ENCODE assay signal across 15 mouse cellular contexts in the genomic region with DNA sequence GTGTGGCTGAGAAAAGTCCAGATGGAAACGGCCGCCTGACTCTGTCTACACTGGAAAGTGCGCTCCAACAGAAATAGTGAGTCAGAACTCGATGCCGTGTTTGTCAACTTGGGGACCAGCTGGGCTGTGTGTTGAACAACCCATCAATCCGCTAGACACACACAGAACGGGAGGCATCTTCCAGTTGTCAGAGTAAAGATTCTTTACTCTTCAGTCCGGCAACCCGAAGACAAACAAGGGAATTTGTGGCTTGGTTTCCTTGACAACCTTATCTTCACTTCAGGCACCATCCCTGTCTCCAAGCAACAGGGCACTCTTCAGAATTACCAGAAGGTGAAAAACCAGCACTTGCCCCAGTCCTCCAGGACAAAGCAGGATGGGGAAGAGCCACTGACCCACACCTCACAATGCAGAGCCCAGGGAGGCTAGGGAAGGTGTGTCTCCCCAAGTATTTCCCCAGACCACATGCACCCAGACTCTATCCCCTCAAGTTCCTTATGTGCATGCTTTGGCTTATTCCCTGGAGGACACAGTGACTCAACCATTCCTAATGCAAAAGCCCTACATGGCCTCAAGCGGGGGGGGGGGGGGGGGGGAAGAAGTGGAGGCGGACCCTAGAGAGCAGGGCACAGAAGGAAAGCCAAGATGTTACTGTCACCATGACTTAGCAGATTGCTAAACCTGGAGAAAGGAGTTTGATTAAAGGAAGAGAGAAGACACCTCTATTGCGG.
A peak's percentile ranks its signal among the peaks of the same experiment; 100 is the strongest.
DNase-seq lines count a peak whose midpoint lies in the region; ATAC-seq and TF ChIP-seq lines count a peak whose summit lies in the region.
"Had no signal": no experiment of that assay in that cellular context is flagged by ENCODE, and none has a peak within 500 bp of the region (broad histone marks: within the 10 kb centered on the region; RNA-seq: fewer than 3 reads in every experiment).

No protein-coding gene starts in this region.

- no peak for TF ChIP-seq RAD21 in CH12.LX (IDR thresholded peaks at IDR 0.05; ENCODE audit: low read depth, low read length)

- dilution Hi-C loops in CH12.LX (cut with MboI; ENCODE audit: extremely low pct_ligation_motif_present, extremely low pct_unique_long_range_greater_than_20kb, low sequenced_read_pairs), result no loop called here

- ATAC-seq in hindbrain, embryonic 14.5 days (ENCODE audit: low FRiP score), result no peak
- ATAC-seq in midbrain, embryonic 13.5 days, result peak; percentile 27; the same call in 1 of the 2 replicates

- TF ChIP-seq POLR2A in CH12.LX (IDR thresholded peaks at IDR 0.05; ENCODE audit: low read depth, low read length), result no peak

- no peaks in the 10 kb centered on the region for H3K27me3 ChIP-seq in hindbrain, embryonic 10.5 days (ENCODE audit: insufficient read depth, poor library complexity, severe bottlenecking)
- H3K27me3 ChIP-seq in hindbrain, embryonic 14.5 days (ENCODE audit: control insufficient read depth, insufficient read depth, low read length), result no peaks in the 10 kb centered on the region
- H3K27me3 ChIP-seq in CH12.LX (replicated peaks), result no peaks in the 10 kb centered on the region
- H3K27me3 ChIP-seq in midbrain, embryonic 13.5 days, result no peaks in the 10 kb centered on the region; the same call in 1 of the 2 replicates
- H3K27me3 ChIP-seq: embryonic facial prominence, embryonic 12.5 days; limb, embryonic 15.5 days; neural tube, embryonic 12.5 days had no signal

- peaks cover 10% of the 10 kb centered on the region for H3K36me3 ChIP-seq in hindbrain, embryonic 10.5 days
- H3K36me3 ChIP-seq in hindbrain, embryonic 14.5 days (replicated peaks; ENCODE audit: control insufficient read depth, insufficient read depth), result no peaks in the 10 kb centered on the region
- peaks cover 0 to 64% of the 10 kb centered on the region in 2 experiments for H3K36me3 ChIP-seq in CH12.LX (replicated peaks in 1 of 2; ENCODE audit: control insufficient read depth in 1 of 2, insufficient read depth in 1 of 2, low read length in 1 of 2)
- H3K36me3 ChIP-seq in midbrain, embryonic 13.5 days, result peaks cover 9% of the 10 kb centered on the region; the same call in 1 of the 2 replicates
- H3K36me3 ChIP-seq: embryonic facial prominence, embryonic 12.5 days; neural tube, embryonic 12.5 days had no signal

- H3K4me3 ChIP-seq in hindbrain, embryonic 10.5 days, result no peak overlapping the region
- no peak overlapping the region for H3K4me3 ChIP-seq in hindbrain, embryonic 14.5 days (replicated peaks; ENCODE audit: low read length)
- H3K4me3 ChIP-seq in CH12.LX (replicated peaks in 1 of 3; ENCODE audit: low read depth in 2 of 3, low read length in 2 of 3, poor library complexity in 1 of 3), result no peak overlapping the region
- no peak overlapping the region for H3K4me3 ChIP-seq in midbrain, embryonic 13.5 days (replicated peaks)
- no peak overlapping the region for H3K4me3 ChIP-seq in left cerebral cortex, adult 2 months
- H3K4me3 ChIP-seq: embryonic facial prominence, embryonic 12.5 days; limb, embryonic 15.5 days; neural tube, embryonic 12.5 days had no signal

- no peak overlapping the region for H3K9ac ChIP-seq in hindbrain, embryonic 14.5 days
- H3K9ac ChIP-seq in CH12.LX (ENCODE audit: insufficient read depth, low read depth), result no peak overlapping the region
- no peak overlapping the region; the same call in 1 of the 2 replicates for H3K9ac ChIP-seq in midbrain, embryonic 13.5 days (replicated peaks)
- H3K9ac ChIP-seq: embryonic facial prominence, embryonic 12.5 days; limb, embryonic 15.5 days; neural tube, embryonic 12.5 days had no signal

- TF ChIP-seq EP300 in CH12.LX (IDR thresholded peaks at IDR 0.05; ENCODE audit: low read length), result no peak

- in situ Hi-C loops in CH12.LX (cut with MboI; ENCODE audit: low pct_ligation_motif_present, low pct_unique_long_range_greater_than_20kb, low sequenced_read_pairs), result no loop called here

- WGBS in hindbrain, embryonic 10.5 days, result 46% methylated on average over 12 of the region's 12 CpGs
- 37% methylated on average over 12 of the region's 12 CpGs for WGBS in hindbrain, embryonic 14.5 days
- 45% methylated on average over 12 of the region's 12 CpGs for WGBS in midbrain, embryonic 13.5 days

- no peaks in the 10 kb centered on the region for H3K79me2 ChIP-seq in CH12.LX (replicated peaks; ENCODE audit: control insufficient read depth, extremely low read depth, insufficient read depth, poor library complexity, severe bottlenecking)

- TF ChIP-seq CTCF in CH12.LX (conservative IDR thresholded peaks at IDR 0.05 in 1 of 2, IDR thresholded peaks at IDR 0.05 in 1 of 2; ENCODE audit: low read depth in 2 of 2, low read length in 2 of 2), result no peak
- no peak for TF ChIP-seq CTCF in left cerebral cortex, adult 2 months (IDR thresholded peaks at IDR 0.05)

- H3K4me1 ChIP-seq in hindbrain, embryonic 10.5 days (replicated peaks), result peaks cover 39% of the 10 kb centered on the region
- peaks cover 7% of the 10 kb centered on the region; the same call in 1 of the 2 replicates for H3K4me1 ChIP-seq in hindbrain, embryonic 14.5 days (replicated peaks; ENCODE audit: control insufficient read depth, insufficient read depth, low read length)
- peaks cover 0 to 38% of the 10 kb centered on the region in 2 experiments; a peak in 2 of 4 replicates for H3K4me1 ChIP-seq in CH12.LX (ENCODE audit: control insufficient read depth in 1 of 2, insufficient read depth in 2 of 2)
- H3K4me1 ChIP-seq in midbrain, embryonic 13.5 days (replicated peaks), result peaks cover 39% of the 10 kb centered on the region
- H3K4me1 ChIP-seq: embryonic facial prominence, embryonic 12.5 days; limb, embryonic 15.5 days; neural tube, embryonic 12.5 days had no signal

- intact Hi-C loops in left cerebral cortex, adult 2 months (cut with DNase I), result loop anchor here (5.0 kb wide), 1 partner anchor 65 kb away; no protein-coding TSS in a partner anchor

- no peak for DNase-seq in hindbrain, embryonic 10.5 days (ENCODE audit: low spot score)
- no peak for DNase-seq in hindbrain, embryonic 14.5 days (ENCODE audit: low spot score)
- DNase-seq in CH12.LX (ENCODE audit: extremely low read depth), result peak; percentile 22
- DNase-seq in embryo, embryonic 10.5 days (ENCODE audit: low spot score), result peak; percentile 50
- DNase-seq in gastrocnemius, postnatal 4 days (ENCODE audit: low spot score in 2 of 2), result no peak
- DNase-seq in left cerebral cortex, adult 2 months (ENCODE audit: extremely low spot score in 1 of 2, low spot score in 2 of 2), result no peak
- no peak for DNase-seq in adrenal gland, adult 2 months
- DNase-seq: cerebellum, adult 18-20 months; kidney, postnatal 36 days; retina, postnatal 1 day had no signal

- H3K4me2 ChIP-seq in hindbrain, embryonic 14.5 days (replicated peaks), result no peak overlapping the region
- H3K4me2 ChIP-seq in CH12.LX (ENCODE audit: insufficient read depth, low read depth, poor library complexity, severe bottlenecking), result no peak overlapping the region
- no peak overlapping the region for H3K4me2 ChIP-seq in midbrain, embryonic 13.5 days (replicated peaks)
- H3K4me2 ChIP-seq: embryonic facial prominence, embryonic 12.5 days; limb, embryonic 15.5 days; neural tube, embryonic 12.5 days had no signal

- H3K27ac ChIP-seq in hindbrain, embryonic 10.5 days, result 0 out of 2 replicates have a peak overlapping the region, but pooled peaks have one; percentile 40
- no peak overlapping the region for H3K27ac ChIP-seq in hindbrain, embryonic 14.5 days
- H3K27ac ChIP-seq in CH12.LX (ENCODE audit: insufficient read depth, low read depth), result no peak overlapping the region
- H3K27ac ChIP-seq in midbrain, embryonic 13.5 days, result peak overlapping the region; percentile 54
- H3K27ac ChIP-seq in left cerebral cortex, adult 2 months, result no peak overlapping the region
- H3K27ac ChIP-seq: embryonic facial prominence, embryonic 12.5 days; limb, embryonic 15.5 days; macrophage; neural tube, embryonic 12.5 days had no signal

- H3K9me3 ChIP-seq in hindbrain, embryonic 10.5 days, result peaks cover 20% of the 10 kb centered on the region
- H3K9me3 ChIP-seq in hindbrain, embryonic 14.5 days (ENCODE audit: control insufficient read depth, low read length), result peaks cover 6% of the 10 kb centered on the region; the same call in 1 of the 2 replicates
- peaks cover 18% of the 10 kb centered on the region for H3K9me3 ChIP-seq in CH12.LX (replicated peaks; ENCODE audit: low read length)
- peaks cover 10% of the 10 kb centered on the region; the same call in 1 of the 2 replicates for H3K9me3 ChIP-seq in midbrain, embryonic 13.5 days

TF ChIP-seq in CH12.LX, 34 proteins besides CTCF, POLR2A, EP300 and RAD21:
- TF ChIP-seq BHLHE40 (IDR thresholded peaks at IDR 0.05; ENCODE audit: low read depth, low read length), result no peak
- no peak for TF ChIP-seq ZNF384 (IDR thresholded peaks at IDR 0.05; ENCODE audit: low read depth, low read length)
- TF ChIP-seq JUND (conservative IDR thresholded peaks at IDR 0.05; ENCODE audit: low read depth, low read length), result no peak
- TF ChIP-seq SMC3 (IDR thresholded peaks at IDR 0.05; ENCODE audit: low read depth, low read length), result no peak
- no peak for TF ChIP-seq MAFK (IDR thresholded peaks at IDR 0.05; ENCODE audit: insufficient replicate concordance, low read length)
- TF ChIP-seq ZC3H11A (IDR thresholded peaks at IDR 0.05; ENCODE audit: low read depth, low read length), result no peak
- TF ChIP-seq MEF2A (IDR thresholded peaks at IDR 0.05; ENCODE audit: borderline replicate concordance, low read depth, low read length), result no peak
- no peak for TF ChIP-seq IRF4 (IDR thresholded peaks at IDR 0.05; ENCODE audit: low read depth, low read length)
- no peak for TF ChIP-seq NRF1 (IDR thresholded peaks at IDR 0.05; ENCODE audit: low read depth, low read length)
- no peak for TF ChIP-seq JUN (IDR thresholded peaks at IDR 0.05; ENCODE audit: insufficient read depth, low read depth, low read length)
- no peak for TF ChIP-seq ETS1 (conservative IDR thresholded peaks at IDR 0.05; ENCODE audit: low read depth, low read length)
- no peak for TF ChIP-seq E2F4 (IDR thresholded peaks at IDR 0.05; ENCODE audit: insufficient replicate concordance, low read depth, low read length)
- no peak for TF ChIP-seq GABPA (IDR thresholded peaks at IDR 0.05; ENCODE audit: insufficient replicate concordance, low read depth, low read length)
- TF ChIP-seq SIN3A (IDR thresholded peaks at IDR 0.05; ENCODE audit: low read length), result no peak

Comparison
In these comparisons a context has a peak if more than half of its experiments do, and no peak if none do; other contexts are left out.
1. H3K27ac ChIP-seq: peak in hindbrain, embryonic 10.5 days (single experiment) and midbrain, embryonic 13.5 days (single experiment); none in hindbrain, embryonic 14.5 days (single experiment), CH12.LX (single experiment) and left cerebral cortex, adult 2 months (single experiment).
2. DNase-seq: peak in CH12.LX (single experiment) and embryo, embryonic 10.5 days (single experiment); none in hindbrain, embryonic 10.5 days (single experiment), hindbrain, embryonic 14.5 days (single experiment), gastrocnemius, postnatal 4 days (0 of 2), left cerebral cortex, adult 2 months (0 of 2) and adrenal gland, adult 2 months (single experiment).